Mouse (Mus musculus): Measurements from ENCODE around the gene Srsf6.

Gene Srsf6

DNA sequence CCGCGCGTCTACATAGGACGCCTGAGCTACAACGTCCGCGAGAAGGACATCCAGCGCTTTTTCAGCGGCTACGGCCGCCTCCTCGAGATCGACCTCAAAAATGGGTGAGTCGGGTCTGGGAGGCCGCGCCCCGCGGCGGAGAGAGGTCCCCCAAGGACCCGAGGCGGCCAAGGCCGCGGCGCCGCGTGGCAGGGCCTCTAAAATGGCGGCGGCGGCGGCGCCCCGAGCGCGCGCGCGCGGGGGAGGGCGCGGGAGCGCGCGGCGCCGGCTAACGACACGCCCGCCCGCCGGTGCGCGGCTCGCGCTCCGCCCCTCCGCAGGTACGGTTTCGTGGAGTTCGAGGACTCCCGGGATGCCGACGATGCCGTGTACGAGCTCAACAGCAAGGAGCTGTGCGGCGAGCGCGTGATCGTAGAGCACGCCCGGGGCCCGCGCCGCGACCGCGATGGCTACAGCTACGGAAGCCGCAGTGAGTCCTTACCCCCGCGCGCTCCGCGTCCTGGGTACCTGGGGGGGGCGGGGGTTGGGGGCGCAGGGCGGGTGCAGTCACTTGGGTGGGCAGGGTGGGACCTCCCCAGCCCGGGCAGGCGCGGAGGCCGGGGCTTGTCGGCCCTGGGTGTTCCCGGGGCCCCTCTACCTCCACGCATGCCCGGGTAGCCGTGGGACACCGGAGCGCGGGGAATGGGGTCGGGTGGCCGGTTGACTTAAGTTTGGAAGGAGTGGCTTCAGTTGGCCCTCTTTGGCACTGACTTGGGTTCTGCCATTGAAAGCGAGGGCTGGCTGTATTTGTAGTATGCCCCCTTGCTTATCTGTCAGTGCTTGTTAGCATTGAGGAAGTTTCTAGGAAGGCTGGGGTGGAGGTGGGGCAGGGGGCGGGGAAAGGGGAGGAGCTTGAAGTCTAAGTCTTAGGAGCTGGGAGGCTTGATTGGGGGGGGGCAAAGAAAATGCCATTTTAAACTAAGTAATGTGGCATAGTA lies 634 bp downstream of the Srsf6 start:
- in situ Hi-C loops (cut with MboI; ENCODE audit: unreplicated experiment in 2 of 2), result loop anchor here in 1 of 2 experiments (10.0 kb wide), 1 partner anchor 143 kb away; no protein-coding TSS in a partner anchor

DNA sequence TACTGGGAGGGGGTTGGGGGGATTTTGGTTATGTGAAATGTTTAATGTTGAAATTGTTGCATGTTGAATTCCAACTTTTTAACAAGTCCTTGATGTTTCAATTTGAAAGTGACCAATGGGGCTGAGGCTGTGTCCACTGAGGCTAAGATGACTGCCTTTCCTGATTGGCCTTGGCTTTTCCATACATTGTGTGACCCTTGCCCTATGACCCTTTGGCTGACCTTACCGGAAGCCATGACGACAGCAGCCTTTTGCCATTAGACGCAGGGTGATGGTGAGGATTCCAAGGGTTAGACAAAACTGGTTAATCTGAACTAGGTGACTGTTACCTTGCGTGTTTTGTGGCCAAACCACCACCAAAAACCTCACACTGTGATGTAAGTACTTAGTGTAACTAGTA lies 1.4 kb downstream of the Srsf6 start:
- in situ Hi-C loops (cut with MboI; ENCODE audit: unreplicated experiment in 2 of 2), result loop anchor here in 1 of 2 experiments (10.0 kb wide), 1 partner anchor 142 kb away; no protein-coding TSS in a partner anchor

DNA sequence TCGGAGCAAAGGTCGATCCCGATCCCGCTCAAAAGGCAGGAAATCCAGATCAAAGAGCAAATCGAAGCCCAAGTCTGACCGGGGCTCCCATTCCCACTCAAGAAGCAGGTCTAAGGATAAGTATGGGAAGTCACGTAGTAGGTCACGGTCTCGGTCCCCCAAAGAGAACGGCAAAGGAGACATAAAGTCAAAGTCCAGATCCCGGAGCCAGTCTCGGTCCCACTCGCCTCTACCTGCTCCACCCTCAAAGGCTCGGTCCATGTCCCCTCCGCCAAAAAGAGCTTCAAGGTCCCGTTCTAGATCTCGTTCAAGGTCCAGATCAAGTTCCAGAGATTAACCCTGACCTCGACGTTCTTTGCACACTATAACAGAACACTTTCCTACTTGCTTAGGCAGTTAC lies 3.1 kb downstream of the Srsf6 start:
- in situ Hi-C loops (cut with MboI; ENCODE audit: unreplicated experiment in 2 of 2), result loop anchor here in 1 of 2 experiments (10.0 kb wide), 1 partner anchor 140 kb away; no protein-coding TSS in a partner anchor

DNA sequence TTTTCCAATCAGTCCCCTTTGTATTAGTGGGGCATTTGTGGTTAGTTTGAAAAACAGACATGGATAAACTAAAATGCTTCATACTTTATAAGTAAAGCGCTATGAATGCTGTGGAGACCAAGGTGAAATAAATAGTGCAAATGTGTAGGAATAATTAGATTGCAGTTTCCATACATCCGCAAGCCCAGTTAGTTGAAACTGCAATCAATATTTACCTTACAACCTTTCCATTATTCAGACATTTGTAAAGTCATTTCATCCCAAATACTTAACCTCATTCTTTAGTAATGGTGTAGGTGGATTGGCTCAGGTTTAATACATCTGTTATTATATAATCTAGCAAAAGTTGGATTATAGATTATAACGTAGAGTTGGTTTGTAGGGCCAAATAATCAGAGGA lies 4.4 kb downstream of the Srsf6 start:
- in situ Hi-C loops (cut with MboI; ENCODE audit: unreplicated experiment in 2 of 2), result loop anchor here in 1 of 2 experiments (10.0 kb wide), 1 partner anchor 139 kb away; no protein-coding TSS in a partner anchor

DNA sequence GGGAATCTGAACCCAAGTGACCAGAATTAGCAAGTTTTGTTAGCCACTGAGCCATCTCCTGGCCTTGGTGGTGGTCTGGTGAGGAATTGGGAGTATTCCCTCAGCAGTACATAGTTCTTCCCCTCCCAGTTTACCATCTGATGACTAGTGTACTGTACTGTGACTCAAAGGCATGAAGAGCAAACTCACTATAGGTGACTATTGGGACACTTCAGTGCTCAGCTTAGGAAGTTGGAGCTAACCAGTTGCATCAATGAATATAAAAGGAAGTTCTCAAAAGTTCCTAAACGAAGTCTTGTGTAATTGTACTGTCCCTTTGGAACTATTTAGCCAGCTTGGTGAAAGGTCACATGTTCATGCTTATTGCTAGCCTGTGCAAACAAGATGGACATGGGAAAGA lies 8.2 kb downstream of the Srsf6 start:
- in situ Hi-C loops (cut with MboI; ENCODE audit: unreplicated experiment in 2 of 2), result loop anchor here in 1 of 2 experiments (10.0 kb wide), 1 partner anchor 135 kb away; no protein-coding TSS in a partner anchor

DNA sequence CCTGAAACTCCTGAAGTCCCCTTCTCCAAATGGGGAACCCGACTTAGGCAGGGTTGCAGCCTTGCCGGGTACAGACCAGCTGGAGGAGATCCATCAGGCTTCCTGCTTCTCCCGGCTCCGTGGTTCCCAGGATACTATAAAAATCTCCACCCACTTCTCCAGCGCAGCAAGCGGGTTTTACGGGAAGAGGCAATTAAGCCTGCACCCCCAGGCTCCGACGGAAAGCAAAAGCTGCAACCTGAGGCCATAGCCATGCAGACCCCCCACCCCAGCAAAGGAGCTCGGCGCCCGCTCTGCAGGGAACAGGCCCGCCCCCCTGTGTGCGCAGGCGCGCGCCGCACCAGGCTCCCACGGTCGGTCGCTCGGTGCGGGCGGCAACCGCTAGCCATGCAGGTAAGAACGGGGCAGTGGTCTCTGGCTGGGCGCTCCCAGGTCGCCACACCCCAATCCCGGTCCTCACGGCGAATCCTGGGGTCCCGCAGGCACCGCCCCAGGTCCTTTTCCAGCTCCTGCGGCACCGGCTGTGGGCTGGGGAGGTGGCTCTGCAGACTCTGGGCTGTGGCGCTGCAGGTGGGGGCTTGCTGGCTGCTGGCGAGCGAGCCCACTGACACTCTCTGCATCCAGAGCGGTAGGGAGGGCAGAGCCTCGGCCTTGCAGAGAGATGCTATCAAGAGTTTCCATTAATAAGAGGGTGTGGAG lies 12.0 kb downstream of the Srsf6 start, which contains the start of gene L3mbtl1:
TSS of gene L3mbtl1 (plus strand) at position 325 of the 699 bp plus-strand sequence.
- in situ Hi-C loops (cut with MboI; ENCODE audit: unreplicated experiment in 2 of 2), result no loop called here

DNA sequence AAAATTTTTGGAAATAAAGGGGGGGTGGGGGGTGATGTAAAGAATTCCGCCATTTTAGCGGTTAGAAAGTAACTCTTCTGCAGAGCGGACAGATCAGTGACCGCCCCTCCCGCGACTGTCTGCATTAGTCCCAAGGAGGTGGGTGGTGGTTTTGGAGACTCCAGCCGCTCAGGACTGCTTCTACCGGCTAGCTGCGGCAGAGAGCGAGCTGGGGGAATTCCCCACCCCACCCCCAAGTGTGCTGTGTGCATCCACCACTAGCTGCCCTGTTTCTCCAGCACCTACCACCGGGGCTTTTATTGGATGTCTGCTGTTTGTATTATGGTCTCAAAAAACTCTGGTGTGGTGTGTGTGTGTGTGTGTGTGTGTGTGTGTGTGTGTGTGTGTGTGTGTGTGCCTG lies 12.6 kb downstream of the Srsf6 start:
- in situ Hi-C loops (cut with MboI; ENCODE audit: unreplicated experiment in 2 of 2), result no loop called here

DNA sequence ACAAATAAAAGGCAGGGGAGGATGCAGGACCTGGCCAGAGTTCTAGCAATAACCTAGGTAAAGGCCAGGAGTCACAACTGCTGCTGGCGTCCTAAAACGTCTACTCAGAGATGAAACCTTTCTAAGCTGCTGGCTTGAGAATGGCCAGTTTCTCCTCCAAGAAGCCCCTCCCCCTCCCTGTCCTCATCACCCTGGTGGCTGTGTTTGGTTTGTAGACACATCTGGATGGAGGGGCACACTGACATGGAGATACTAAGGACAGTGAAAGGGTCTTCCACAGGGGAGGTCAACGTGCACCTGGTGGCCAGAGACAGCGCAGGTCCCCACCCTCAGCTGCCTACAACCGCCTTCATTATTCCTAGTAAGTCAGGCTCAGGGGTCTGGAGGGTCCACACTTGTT lies 15.6 kb downstream of the Srsf6 start:
- in situ Hi-C loops (cut with MboI; ENCODE audit: unreplicated experiment in 2 of 2), result no loop called here

DNA sequence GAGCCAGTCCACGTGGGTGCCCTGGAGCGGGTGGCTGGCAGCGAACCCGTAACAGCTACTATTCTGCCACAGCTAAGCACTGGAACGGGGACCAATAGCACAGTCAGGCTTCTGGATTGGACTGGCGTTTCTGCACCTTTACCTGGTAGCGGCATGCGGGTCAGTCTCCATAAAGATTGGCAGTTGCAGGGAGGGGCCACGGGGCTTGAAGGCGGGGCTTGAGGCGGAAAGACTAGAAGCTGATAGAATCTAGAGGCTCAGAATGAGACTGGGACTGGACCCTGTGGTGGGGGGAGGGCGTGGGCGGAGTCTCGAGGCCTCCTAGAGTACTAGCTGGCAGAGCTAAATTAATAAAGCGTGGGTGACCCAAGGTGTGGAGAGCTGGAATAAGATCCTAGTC lies 16.4 kb downstream of the Srsf6 start:
- in situ Hi-C loops (cut with MboI; ENCODE audit: unreplicated experiment in 2 of 2), result no loop called here

DNA sequence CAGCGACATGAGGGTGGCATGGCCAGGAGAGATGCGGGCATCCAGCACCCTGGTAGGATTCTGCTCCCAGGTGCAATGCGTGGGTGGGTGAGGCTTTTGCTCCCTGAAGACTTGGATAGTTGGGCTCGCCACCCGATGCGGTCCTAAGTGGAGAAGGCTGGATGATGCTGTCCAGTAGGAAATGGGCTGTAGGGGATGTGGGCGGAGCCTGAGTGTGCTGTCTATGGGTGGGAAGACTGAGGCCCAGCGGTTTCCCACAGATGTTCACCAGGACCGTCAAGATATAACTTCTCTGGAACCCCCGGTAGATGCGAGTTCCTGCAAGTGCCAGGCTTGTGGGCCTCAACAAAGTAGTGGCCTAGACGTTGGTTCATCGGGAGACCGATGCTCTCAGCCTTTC lies 16.9 kb downstream of the Srsf6 start:
- in situ Hi-C loops (cut with MboI; ENCODE audit: unreplicated experiment in 2 of 2), result no loop called here

DNA sequence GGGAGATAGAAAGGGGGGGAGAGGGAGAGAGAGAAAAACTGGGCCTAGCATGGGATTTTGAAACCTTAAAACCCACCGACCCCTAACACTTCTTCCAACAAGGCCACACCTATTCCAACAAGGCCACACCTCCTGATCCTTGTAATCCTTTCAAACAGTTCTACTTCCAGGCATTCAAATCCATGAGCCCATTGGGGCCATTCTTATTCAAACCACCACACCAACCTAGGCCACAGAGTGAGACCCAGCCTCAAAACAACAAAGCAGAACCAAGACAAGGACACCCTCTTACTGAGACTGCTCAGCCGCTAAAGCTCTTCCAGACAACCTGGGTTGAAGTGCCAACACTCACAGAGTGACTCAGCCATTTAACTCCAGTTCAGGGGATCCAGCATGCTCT lies 19.4 kb downstream of the Srsf6 start:
- in situ Hi-C loops (cut with MboI; ENCODE audit: unreplicated experiment in 2 of 2), result no loop called here

DNA sequence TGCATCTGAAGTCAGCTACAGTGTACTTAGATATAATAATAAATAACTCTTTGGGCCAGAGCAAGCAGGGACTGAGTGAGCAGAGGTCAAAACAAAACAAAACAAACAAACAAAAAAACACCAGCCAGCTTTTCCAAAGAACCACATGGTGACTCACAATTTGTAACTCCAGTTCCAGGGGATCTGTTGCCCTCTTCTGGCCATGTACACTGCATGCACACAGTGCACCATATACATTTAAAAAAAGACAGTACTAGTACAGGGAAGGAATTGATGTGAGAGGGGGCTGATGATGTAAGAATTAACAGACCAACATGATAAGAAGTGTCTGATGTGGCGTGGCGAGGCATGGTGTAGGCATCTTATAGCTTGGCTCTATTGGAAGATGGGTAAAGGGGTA lies 25.5 kb downstream of the Srsf6 start:
- in situ Hi-C loops (cut with MboI; ENCODE audit: unreplicated experiment in 2 of 2), result no loop called here

DNA sequence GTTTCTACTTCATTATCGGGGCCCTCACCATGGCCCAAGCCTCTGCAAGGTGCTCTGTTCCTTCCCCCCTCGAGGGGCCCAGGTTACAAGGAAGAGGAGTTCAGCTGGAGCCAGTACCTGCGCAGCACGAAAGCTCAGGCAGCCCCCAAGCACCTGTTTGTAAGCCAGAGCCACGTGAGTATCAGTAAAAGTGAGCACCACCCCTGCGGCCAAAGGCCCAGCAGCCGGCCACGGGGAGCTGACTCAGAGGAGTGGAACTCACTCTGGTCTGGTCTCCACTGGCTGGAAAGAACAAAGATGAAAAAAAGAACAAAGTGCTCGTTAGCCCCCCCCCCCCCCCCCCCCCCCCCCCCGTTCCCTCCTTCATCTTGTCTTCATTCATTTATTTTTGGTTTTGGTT lies 30.0 kb downstream of the Srsf6 start:
- in situ Hi-C loops (cut with MboI; ENCODE audit: unreplicated experiment in 2 of 2), result no loop called here

DNA sequence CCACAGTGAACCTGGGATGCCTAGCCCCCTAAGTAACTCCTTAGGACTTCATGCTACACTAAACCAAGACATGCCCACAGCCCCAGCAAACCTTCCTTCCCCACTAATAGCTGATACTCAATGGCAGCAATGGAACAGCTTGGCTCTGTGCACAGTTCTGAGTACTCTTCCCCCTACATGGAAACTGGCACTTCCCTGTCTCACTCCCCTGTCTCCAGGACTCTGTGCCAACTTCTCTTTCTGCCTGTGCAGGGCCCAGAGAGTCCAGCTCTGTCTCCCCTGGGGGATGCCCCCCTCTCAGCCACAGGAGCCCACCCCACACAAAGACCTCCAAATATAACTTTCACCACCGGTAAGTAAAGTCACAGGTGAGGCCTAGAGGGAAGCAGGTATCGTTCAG lies 35.4 kb downstream of the Srsf6 start:
- in situ Hi-C loops (cut with MboI; ENCODE audit: unreplicated experiment in 2 of 2), result no loop called here

DNA sequence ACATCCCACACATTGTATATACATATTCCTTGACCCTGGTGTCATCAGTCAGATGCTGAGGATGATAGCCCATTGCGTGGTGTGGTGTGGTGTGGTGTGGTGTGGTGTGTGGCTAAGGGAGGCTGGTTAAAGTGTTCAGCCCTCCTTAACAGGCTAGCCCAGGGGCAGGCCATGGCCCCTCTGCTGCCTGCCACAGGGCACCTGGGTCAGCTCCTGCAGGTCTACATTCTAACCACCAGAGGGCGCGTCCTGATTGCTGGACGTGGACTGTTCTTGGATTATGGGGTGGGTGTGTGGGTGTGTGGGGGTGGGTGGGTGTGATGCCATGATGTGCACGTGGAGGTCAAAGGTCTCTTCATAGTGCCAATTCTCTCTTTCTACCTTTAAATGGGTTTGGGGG lies 37.0 kb downstream of the Srsf6 start:
- in situ Hi-C loops (cut with MboI; ENCODE audit: unreplicated experiment in 2 of 2), result no loop called here

DNA sequence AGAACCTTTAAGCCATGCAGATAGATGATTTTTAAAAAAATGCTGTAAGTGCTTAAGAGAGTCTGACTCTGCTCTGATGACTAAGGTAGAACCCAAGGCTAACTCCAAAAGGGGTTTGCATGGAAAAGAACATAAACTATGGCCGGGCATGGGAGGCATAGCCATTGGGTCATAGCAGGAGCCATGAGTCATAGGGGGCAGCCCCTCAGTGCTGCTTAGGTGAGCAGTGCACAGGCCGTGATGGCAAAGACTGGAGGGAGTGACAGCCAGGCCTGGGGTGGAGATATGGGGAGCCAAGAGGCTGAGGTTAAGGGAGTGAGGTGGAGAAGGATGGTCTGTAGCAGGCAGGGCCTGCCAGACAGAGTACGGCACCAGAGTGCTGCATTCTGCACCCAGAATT lies 37.8 kb downstream of the Srsf6 start:
- in situ Hi-C loops (cut with MboI; ENCODE audit: unreplicated experiment in 2 of 2), result no loop called here

DNA sequence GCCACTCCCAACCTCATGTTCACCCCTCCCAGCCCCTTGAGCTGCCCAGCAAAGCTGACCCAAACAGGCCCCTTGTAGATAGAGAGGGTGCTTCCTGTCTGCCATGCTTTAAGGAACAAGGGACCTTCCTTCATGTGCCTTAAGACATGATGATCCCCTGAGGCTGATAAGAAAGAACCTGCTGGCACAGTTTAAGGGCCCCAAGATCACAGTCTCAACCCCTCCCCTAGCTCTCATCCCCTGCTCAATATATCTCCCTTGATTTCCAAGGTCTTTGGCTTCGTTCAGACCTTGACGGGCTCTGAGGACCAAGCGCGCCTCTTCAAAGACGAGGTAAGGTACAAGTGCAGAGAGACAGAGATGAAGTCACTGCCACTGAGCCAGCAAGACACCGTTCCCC lies 39.6 kb downstream of the Srsf6 start:
- in situ Hi-C loops (cut with MboI; ENCODE audit: unreplicated experiment in 2 of 2), result no loop called here

DNA sequence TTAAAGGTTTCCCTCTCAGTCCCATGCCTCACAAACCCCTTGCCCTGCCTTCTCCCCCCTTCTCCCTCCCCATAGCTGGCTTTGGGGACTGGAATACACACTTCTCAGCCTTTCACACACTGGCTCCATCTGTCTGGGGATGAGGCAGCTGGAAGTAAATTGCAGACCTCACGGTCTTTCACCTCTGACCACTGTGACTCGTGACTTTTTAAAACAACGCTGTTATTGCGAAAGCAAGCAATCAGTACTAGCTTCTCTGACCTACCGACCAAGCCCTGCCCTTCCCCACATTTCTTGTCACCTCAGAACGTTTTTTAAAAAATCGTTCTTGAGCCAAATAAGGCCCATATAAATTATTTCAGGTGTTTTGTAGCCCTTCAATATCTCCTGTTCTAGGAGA lies 41.4 kb downstream of the Srsf6 start:
- in situ Hi-C loops (cut with MboI; ENCODE audit: unreplicated experiment in 2 of 2), result no loop called here

DNA sequence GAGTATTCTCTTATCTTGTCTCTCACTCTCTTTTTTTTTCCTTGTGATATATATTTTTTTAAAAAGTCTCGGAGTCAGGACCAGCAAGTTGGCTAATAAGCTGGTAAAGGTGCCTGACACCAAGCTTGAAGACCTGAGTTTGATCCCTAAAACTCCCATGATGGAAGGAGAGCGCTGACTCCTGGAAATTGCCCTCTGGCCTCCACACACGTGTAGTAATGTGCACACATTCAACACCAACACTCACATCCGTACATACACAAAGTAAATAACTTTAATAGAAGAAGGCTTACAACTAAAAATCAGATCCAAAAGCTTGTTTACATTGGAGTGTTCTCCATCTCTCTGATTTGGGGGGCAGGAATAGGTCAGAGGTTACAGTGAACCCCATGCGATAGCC lies 41.9 kb downstream of the Srsf6 start:
- in situ Hi-C loops (cut with MboI; ENCODE audit: unreplicated experiment in 2 of 2), result no loop called here

DNA sequence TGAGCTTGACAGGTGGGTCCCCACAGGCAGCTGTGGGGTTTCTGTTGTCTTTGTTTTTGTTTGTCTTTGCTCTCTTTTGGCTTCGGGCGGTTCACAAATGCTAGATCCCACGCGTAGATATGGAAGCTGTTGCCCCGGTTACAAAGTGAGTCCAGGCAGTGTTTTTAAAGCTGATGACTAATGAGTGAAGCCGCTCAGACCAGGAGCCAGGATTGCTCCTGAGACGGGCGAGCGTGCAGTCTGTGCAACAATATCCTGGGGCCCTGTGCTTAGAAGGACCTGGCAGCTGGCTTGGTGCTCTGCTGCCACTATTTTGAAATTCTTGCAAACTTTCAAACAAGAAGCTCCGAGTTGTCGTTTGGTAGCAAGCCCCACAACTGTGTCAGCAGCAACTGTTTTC lies 42.3 kb downstream of the Srsf6 start:
- in situ Hi-C loops (cut with MboI; ENCODE audit: unreplicated experiment in 2 of 2), result no loop called here

DNA sequence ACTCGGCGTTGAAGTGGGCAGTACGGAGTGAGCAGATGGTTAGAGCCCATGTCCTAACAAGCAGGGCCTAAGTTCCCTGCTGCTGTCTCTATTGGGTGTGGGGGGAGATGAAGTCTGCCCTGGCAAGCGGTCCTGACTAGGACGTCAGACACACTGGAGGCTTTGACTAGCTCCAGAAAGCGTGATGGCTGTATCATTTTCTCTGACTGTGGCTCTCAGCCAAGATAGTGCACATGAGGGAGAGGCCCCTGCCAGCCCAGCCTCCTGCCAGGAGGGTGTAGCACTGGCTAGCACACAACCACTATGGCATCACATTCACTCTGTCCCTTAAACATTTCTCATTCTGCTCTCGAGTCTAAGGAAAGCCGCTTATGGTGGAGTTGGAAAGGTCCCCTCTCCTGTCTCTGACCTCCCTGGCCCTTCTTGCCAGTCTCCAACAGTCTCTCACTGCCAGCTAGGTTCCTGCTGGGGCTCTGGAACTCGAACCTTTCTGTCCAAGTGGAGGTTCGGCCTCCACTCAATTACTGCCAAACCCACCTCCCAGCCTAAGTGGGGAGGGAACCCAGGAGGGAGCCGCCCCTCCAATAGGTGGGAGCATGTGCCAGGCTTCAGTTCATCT lies 43.9 kb downstream of the Srsf6 start:
- in situ Hi-C loops (cut with MboI; ENCODE audit: unreplicated experiment in 2 of 2), result no loop called here

Data from v-Abl transformed pro-B cells (cell line).